Mouse (Mus musculus) layer of hippocampus, postnatal 25 days (tissue): ENCODE data around the gene Armc7. TPM values are rescaled to one million over a fixed set of nuclear protein-coding genes. Genes with fewer than 3 reads are reported as not detected.
"Not testable (repeated sequence)": the region's sequence is repeated elsewhere in the genome, so short reads cannot be mapped to it uniquely, and the experiment has no call there.

Experiments used
- DNase-seq, 2 experiments: peaks; one replicate each; pipeline ENCODE4 v3.0.0; 2022; ENCODE audit warnings: mixed read lengths in 2 of 2, low spot score in 1 of 2; ENCODE audit errors: extremely low spot score in 1 of 2
- total RNA-seq, 2 experiments: library from RNA; stranded (reverse); gene quantifications; 2 replicates each; pipeline ENCODE4 v1.2.3; 2021

The Armc7 gene
- total RNA-seq, 2 experiments from 2014 or later, result 9.3 to 10.3 TPM

- no peak for DNase-seq
These were observed 13.2 kb downstream of the Armc7 start for GRCm38 (mm10) chr11:115488551-115489104.

- DNase-seq, result no peak
These were observed 15.2 kb downstream of the Armc7 start for GRCm38 (mm10) chr11:115490441-115491355.

GRCm38 (mm10) chr11:115491356-115492083 lies 16.1 kb downstream of the Armc7 start, which contains the start of gene Nt5c:
TSS of gene Nt5c (minus strand) at chr11:115491862.
- DNase-seq, result peak; percentile 67 to 81

- no peak for DNase-seq
These were observed 16.9 kb downstream of the Armc7 start for GRCm38 (mm10) chr11:115492387-115492786.

- not testable (repeated sequence) for DNase-seq
These were observed 21.1 kb downstream of the Armc7 start for GRCm38 (mm10) chr11:115496559-115496958.

GRCm38 (mm10) chr11:115502636-115503035 lies 27.2 kb downstream of the Armc7 start:
- DNase-seq, result no peak

- DNase-seq, result no peak
These were observed 31.1 kb downstream of the Armc7 start for GRCm38 (mm10) chr11:115506586-115506985.

- DNase-seq, result no peak
These were observed 32.6 kb downstream of the Armc7 start for GRCm38 (mm10) chr11:115508061-115508460.

GRCm38 (mm10) chr11:115509773-115510506 lies 34.5 kb downstream of the Armc7 start:
- DNase-seq, result no peak

- DNase-seq, result no peak
These were observed 35.0 kb downstream of the Armc7 start for GRCm38 (mm10) chr11:115510507-115510888.

- no peak for DNase-seq
These were observed 35.7 kb downstream of the Armc7 start for GRCm38 (mm10) chr11:115511121-115511520.

- no peak for DNase-seq
These were observed 36.5 kb downstream of the Armc7 start for GRCm38 (mm10) chr11:115512004-115512403.

- DNase-seq, result no peak
These were observed 37.1 kb downstream of the Armc7 start for GRCm38 (mm10) chr11:115512407-115513183.

- DNase-seq, result no peak
These were observed 38.1 kb downstream of the Armc7 start for GRCm38 (mm10) chr11:115513271-115514237.

GRCm38 (mm10) chr11:115514238-115514663 lies 38.8 kb downstream of the Armc7 start, which contains the start of gene Jpt1:
TSS of gene Jpt1 (minus strand) at chr11:115514387.
- peak; percentile 91 to 97 for DNase-seq

- DNase-seq, result no peak
These were observed 39.6 kb downstream of the Armc7 start for GRCm38 (mm10) chr11:115515021-115515420.

- no peak for DNase-seq
These were observed 41.5 kb downstream of the Armc7 start for GRCm38 (mm10) chr11:115516942-115517341.

GRCm38 (mm10) chr11:115518693-115519092 lies 43.2 kb downstream of the Armc7 start:
- DNase-seq, result no peak
